Mouse (Mus musculus) kidney, postnatal 4 days (tissue): ENCODE results near the gene Rtn4rl2.

Experiments used
- DNase-seq, 2 experiments: peaks; one replicate each; pipeline ENCODE4 v3.0.0; 2021; ENCODE audit warnings: mixed read lengths in 2 of 2

Gene Rtn4rl2

DNA sequence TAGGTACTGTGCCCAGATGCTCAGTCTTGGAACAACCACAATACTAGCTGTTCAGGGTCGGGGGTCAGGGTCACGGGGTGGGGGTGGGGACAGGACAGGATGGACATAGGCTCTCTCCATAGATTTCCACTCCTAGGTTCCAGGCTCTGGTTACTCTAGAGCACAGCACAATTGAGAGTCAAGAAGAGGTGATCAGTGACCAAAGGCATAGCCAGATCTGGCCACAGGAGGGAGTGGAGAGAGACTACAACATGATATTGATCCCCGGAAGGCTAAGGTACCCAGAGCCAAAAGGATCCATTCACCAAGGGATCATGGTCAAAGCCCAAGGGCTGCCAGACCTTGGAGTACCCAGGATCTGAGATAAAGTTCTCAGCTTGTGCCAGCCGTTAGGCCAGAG, 1.9 kb downstream of the Rtn4rl2 start:
- DNase-seq: no peak

GRCm38 (mm10) chr2:84883942-84884341, 2.6 kb downstream of the Rtn4rl2 start:
- no peak for DNase-seq

GRCm38 (mm10) chr2:84883530-84883929, 3.0 kb downstream of the Rtn4rl2 start:
- no peak for DNase-seq

DNA sequence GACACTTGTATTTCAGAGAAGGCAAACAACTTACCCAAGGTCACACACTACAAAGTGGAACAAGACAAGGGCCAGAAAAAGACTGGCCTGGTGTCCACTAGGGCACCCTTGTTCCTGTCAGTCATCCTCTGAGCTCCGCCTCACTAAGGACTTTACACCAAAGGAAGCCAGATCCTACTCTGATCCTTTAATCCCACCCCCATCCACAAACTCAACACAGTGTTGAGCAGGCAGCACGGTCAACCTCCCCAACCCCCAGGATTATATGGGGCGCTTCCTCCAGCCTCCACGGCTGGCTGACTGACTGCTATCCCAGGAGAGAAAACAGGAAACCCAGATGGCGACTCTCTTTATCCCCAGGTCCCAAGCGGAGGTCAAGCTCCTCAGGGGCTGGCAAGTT, 3.4 kb downstream of the Rtn4rl2 start:
- DNase-seq: no peak

DNA sequence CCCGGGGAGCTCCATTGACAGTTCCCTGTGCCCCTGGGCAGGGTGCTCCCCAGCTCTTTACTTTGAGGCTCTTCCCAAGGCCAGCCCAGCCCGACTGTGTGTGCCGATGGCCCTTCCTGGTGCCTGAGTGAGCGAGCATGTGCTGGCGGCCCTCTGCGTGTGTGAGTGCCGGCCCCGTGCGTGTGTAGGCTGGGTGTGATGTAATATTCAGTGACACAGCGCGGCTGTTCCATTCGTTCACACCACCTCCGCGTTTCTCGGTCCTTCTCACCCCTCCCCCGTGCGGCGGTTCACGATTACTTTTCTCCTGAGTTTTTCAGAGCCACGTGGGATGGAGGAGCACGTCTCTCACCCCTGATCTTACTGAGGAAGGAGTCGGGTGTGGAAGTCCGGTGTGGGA, 3.9 kb downstream of the Rtn4rl2 start:
- peak; percentile 42 to 65 for DNase-seq

DNA sequence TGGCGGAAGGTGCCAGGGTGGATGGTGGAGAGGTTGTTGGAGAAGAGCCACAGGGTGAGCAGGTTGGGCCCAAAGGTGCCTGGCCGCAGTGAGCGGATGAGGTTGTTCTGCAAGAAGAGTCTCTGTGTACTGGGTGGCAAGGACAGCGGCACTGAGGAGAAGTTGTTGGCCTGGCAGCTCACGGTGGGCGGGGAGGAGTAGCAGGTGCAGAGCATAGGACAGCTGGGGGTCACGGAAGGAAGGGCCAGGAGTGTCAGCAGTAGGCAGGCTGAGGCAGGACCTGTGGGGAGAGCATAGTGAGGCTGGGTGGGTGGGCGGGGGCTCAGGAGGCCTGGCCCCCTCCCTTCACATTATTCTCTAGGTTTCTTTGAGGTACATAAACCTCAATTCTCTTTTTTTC, 5.9 kb downstream of the Rtn4rl2 start:
- DNase-seq: no peak

GRCm38 (mm10) chr2:84875842-84876241, 10.7 kb downstream of the Rtn4rl2 start:
- DNase-seq: no peak

- DNase-seq: peak; percentile 68 to 82
These were observed 14.3 kb downstream of the Rtn4rl2 start for GRCm38 (mm10) chr2:84872105-84872716.

GRCm38 (mm10) chr2:84870623-84871160, 15.8 kb downstream of the Rtn4rl2 start:
- peak; percentile 54 to 58 for DNase-seq

- no peak for DNase-seq
These were observed 17.5 kb downstream of the Rtn4rl2 start for GRCm38 (mm10) chr2:84868977-84869376.

DNA sequence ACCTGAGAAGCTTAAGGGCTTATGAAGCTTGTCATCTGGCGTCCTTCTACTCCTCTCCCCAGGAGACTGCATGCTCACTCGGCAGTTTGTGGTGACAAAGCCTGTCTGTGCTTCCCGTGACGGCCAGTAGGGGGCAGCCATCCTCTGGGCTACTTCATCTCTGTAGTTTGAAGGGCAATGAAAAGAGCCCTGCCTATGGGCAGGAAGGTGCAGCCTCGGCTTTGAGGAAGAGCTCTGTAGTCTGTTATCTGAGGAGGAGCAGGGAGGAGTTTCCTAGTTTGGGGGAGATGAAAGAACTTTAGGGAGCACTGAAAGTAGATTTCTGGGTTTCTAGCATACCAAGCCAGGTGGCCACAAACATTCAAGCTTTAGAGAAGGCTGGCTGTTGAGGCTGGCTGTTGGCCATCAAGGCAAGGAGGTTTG, 18.0 kb downstream of the Rtn4rl2 start:
- DNase-seq: peak; percentile 86

DNA sequence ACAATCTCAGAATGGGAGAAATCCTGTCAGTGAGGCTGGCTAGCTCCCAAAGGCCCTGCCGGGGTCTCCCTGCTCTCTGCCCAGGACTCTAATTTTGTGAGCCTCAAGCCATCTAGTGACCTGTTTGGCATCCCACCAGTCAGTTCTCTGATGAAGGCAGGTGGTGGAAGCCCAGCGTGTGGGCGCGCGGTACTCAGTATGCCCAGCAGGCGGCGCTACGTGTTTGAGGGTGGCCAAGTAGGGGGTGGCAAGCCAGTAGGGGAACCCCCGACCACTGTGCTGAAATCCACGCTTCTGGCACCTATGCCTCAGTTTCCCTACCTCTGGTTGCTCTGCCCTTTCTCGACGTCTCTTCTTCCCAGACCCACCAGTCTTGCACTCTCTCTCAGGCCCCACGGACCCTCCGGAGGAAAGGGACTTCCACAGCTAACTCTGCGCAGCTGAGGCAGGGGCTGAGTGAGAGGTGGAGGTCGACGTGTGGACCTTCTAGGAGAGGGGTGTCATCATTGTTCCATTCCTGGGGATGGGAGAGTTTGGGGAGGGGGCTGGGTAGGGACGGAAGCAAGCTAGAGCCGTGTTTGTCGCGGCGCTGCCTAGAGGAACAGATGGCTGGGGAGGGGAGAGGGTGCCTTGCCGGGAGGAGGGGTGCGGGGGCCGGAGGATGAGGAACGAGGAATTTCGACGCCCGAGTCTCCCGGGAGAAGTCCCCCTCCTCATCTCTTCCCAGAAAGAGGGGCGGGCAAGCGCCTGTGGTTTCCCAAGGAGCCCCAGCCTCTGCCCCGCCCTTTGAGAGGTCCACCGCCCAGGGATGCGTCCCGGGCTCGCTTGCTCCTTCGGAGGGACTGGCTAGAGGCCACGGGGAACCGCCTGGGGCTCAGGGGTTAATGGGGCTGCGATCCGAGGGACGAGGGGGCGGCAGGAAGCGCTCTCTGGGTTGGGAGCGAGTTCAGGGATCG, 20.6 kb downstream of the Rtn4rl2 start:
- DNase-seq: peak; percentile 81 to 83

GRCm38 (mm10) chr2:84862231-84862630, 24.3 kb downstream of the Rtn4rl2 start:
- no peak for DNase-seq

DNA sequence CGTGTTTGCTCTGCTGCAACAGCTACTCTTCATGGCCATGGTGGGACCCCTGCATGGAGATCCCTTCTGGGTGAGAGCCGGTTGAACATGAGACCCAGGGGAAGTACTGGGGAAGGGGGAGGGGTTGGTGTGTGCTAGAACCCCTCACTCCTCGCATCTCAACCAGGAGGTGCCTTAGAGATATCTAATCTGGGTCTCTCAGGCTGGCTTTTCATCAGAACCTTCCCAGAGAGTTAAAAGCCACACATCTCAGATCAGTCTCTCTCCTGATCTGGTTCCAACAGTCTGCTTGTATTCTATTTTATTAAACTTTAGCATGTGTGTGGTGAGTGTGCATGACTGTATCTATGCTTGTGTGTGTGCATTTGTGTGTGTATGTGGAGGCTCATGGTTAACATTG, 25.1 kb downstream of the Rtn4rl2 start:
- DNase-seq: no peak

DNA sequence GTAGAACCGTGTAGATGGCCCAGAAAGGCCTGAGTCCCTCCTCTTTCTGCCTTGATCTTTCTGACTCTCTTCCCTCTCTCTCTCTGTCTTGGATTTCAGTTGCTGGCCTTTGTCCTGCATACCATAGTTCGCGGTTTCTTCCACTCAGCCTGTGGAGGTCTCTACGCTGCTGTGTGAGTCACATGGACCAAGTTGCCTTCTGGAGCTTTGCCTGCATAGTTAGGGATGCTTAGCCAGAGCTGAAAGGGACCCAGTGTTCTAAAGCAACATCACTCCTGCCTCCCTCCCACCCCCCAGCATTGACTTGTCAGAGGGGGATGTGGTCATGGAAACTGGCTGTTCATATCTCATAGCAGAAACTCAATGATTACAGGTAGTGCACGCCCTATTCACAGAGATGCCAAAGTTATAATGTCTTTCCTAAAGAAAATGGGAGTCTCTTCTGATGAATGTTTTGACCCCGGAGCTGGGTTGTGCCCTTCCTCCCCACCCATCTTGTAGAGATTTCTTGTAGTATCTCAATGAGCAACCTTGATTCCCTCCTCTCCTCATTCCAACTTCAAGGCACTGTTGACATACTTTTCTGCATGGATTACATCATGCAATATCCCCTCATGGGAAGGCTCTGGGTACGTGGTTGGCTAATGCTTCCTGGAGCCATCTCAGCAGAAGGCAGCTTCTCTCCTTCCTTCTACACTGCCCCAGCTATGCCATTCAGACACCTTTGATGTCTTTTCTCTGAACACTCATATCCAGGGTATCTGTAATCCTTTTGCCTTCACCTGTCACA, 26.3 kb downstream of the Rtn4rl2 start:
- no peak for DNase-seq

- DNase-seq: no peak
These were observed 28.0 kb downstream of the Rtn4rl2 start for GRCm38 (mm10) chr2:84858551-84858950.

- peak; percentile 63 to 74 for DNase-seq
These were observed 30.8 kb downstream of the Rtn4rl2 start for GRCm38 (mm10) chr2:84855732-84856131.

DNA sequence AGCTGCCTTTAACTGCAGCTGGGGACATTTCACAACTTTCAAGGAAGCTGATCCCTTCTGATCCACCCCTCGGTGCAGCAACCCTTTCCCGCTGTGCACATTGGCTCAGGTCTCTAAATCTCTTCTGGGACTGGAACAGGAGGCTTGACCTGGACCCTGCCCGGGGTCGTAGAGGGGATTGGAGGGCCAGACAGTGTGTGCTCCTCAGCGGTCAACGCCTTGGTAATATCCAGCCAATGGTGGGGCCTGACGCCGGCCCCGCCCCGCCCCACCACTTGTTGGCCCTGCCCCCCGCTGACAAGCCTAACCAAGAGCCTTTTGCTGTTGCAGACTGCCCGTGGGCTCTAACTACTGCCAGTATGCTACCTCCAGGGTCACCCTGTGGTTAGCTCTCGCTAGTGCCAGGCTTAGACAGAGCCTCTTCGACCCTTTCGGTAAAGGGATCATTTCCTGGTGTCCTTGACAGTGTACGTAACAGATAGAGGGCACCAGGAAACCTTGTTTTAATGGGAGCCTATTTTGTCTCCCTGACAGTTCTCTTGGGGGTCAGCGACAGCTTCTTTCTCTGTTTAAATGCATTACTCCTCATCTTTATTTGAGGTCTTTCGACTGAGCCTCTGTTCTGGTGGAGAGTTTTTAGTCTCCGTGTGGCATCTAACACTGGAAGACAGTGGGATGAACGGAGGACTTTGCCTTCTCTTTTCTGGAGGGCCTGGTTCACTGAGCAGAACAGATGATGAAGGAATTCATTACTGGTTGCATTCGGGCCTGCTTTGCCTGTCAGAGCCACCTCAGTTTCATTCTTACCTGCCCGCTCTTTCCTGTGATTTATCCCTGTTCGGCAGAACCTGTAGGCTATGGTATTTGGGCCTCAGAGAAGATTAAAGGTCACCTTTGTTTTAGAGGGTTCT, 35.1 kb downstream of the Rtn4rl2 start:
- DNase-seq: peak; percentile 67 to 79

GRCm38 (mm10) chr2:84850407-84851129, 35.9 kb downstream of the Rtn4rl2 start:
- no peak for DNase-seq

DNA sequence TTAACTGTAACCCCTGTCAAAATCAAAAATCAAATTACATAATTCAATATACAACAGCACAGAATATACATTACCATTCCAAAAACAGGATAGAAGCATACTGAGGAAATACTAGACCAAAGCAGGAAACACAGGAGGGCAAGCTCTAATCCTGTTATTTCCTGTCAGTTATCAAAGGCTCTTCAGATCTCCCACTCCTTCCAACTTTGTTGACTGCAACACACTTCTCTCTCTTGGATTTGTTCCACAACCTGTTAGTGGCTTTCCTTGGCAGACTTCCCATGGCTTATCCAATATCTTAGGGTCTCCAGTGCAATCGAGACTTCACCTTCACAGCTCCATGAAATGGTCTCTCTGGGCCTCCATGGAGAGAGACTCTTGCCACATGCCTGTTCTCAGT, 41.3 kb downstream of the Rtn4rl2 start:
- no peak for DNase-seq

DNA sequence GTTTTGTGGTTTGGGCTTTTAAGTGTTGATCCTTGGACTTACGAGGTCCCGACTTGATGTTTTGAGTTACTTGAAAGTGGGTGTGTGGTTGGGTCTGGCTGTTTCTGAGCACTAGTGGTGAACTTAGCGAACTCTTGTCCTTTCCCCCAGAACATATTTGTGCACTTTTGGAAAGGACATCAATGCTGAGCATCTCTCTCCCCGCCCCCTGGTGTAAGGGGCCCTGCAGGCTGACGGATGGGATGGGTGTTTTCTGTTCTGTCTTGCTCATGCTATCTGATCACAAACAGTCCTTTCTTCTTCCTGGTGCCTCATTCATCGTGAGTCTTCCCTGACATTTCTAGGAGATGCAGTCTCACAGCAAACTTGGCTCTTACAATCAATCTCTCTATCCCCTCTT, 42.9 kb downstream of the Rtn4rl2 start:
- DNase-seq: no peak
